Mouse (Mus musculus) heart, adult 8-10 months (tissue): ENCODE measurements around the gene Slc25a26. TPM values are rescaled to one million over a fixed set of nuclear protein-coding genes. Genes with fewer than 3 reads are reported as not detected.

Source experiments
- DNase-seq: peaks from one replicate; pipeline ENCODE4 v3.0.0; 2022; ENCODE audit warnings: low spot score
- total RNA-seq, 4 experiments: library from RNA; stranded (reverse); gene quantifications; 2 replicates each; pipeline ENCODE4 v1.2.4; 2022

Slc25a26 gene
- total RNA-seq: 10 to 100 TPM; 19.1 to 24.9 (median 23.6) TPM

DNA sequence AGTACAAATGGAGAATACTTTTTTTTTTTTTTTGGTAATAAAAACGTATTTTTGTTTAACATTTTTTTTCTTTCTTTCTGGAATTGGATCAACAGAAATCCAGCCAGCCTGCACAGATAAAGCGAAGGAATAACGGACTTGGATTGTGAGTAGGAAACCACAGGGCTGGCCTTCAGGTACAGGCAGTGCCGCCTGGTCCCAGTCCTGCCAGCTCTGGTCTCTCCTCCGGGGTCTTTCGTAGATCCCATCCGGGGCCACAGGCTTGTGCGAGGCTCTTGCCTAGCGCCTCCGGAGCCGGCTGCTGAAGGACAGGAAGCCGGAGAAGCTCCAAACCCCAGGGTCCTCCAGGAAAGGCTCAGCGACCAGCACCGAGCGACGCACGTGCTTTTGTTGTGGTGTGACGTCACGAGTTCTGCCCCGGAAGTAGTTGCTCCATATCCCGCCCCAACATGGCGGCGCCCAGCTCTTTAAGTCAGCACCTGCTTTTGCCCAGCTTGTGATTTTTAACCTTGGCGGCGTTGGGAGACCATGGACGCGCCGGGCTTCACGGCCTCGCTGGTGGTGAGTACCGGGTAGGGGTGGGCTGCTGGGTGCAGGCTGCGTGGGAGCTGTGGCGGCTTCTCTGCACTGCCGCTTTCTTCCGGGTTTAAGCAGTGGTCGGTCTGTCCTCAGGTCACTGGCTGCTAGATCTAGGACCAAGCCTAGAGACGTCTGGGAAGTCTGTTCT is at the start of gene Slc25a26:
TSS of gene Slc25a26 (plus strand) at position 435 of the 727 bp plus-strand sequence.
- DNase-seq: peak; percentile 88

DNA sequence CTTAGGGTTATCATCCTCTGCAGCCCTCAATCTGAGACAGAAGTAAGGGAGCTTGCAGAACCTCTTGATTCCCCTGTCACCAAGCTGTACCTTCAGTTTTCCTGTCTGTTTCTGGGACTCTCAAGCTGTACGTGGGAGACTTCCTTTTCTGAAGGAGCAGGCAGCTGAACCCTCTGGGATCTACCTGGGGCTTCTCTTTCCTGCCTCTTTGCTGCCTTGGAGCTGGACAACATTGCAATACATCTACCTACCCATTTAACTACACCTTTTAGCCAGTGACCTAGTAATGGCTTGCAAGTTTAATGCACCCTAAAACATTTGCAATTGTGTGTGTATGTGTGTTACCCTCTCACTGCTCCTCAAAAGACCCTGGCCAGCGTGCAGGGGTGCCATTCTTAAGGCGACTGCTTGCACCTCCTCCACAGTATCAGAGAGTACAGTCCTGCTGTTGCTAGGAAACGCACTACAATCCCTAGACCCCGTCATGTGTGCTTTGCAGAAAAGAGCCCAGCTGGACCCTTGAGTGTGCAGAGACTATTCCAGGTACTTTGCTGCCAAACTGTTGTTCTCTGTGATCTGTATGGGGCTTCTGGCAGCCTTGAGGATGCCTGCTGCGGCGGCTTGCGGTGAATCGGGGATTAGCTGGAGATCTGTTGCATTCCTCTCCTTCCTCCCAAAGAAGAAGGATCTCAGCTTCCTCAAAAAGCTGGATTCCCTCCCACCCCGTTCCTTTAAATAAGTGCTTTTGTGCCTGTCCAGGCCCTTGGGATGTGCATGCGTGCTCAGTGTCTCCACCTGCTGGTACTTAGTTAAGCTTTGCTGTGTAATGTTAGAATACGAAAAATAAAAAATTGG is 35.9 kb upstream of the Slc25a26 start:
- peak; percentile 39 for DNase-seq

DNA sequence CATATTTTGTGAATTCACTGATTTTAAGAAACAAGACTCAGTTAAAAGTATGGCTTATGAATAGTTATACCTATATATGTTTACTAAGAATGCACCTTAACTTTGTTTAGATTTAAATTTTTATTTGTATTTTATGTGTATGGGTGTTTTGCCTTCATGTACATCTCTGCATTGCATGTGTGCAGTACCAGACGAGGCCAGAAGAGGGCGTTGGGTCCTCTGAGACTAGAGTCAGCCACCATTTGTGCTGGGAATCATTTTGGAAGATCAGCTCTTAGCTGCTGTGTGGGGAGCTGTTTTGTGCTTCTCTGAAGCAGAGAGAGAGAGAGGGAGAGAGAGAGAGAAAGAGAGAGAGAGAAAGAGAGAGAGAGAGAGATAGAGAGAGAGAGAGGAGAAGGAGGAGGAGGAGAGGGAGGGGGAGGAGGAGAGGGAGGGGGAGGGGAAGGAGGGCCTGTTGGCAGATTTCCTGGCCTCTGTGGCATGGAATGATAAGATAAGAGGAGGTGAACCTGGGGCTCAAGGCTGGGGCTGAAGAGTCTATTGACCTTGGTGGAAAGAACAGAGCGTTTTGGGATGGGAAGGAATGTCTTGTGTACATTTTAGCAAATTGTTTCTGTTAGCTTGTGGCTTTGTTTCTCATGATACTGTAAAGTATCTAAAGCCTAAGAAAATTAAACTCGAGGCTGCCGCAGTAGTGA is 33.5 kb upstream of the Slc25a26 start:
- no peak for DNase-seq

- no peak for DNase-seq
These were observed 7.4 kb upstream of the Slc25a26 start for GRCm38 (mm10) chr6:94492739-94493138.

GRCm38 (mm10) chr6:94503963-94504362 is 3.8 kb downstream of the Slc25a26 start:
- DNase-seq: no peak

DNA sequence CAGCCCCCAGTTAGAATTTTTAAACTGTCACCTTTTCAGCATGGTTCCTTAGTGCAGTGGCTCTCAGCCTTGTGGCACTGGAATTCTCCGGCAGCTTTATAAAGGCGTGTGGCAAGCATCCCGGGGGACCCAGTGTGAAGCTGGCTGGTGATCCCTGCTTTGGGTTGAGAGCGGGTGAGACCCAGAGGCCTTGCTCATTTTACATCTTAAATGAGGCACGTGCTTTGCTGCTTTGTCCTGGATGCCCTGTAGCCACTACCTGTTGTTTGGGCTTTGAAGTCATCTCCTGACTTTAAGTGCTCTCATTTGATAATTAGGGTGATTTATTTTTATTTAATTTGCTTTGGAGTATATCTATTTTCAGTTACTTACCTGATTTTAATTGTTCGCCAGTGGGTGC is 7.8 kb downstream of the Slc25a26 start:
- DNase-seq: no peak

GRCm38 (mm10) chr6:94508807-94509206 is 8.7 kb downstream of the Slc25a26 start:
- no peak for DNase-seq

DNA sequence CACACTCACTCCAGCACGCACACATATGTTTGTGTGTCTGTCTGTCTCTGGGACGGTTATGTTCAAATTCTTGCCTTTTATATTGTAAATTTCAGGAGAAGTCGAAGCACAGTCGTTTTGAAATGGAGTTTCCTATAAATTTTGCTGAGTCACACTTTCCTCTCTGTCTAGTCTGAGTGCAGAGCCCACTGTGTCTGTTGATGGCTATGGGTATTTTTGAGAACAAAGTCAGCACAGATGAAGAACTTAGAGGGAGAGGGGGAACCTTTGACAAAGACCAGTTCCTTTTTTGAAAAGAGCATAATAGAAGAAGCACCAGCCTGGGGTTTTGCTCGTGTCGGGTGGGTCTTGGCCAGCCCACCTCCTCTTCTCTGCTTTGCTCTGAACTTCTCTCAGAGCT is 9.1 kb downstream of the Slc25a26 start:
- no peak for DNase-seq

DNA sequence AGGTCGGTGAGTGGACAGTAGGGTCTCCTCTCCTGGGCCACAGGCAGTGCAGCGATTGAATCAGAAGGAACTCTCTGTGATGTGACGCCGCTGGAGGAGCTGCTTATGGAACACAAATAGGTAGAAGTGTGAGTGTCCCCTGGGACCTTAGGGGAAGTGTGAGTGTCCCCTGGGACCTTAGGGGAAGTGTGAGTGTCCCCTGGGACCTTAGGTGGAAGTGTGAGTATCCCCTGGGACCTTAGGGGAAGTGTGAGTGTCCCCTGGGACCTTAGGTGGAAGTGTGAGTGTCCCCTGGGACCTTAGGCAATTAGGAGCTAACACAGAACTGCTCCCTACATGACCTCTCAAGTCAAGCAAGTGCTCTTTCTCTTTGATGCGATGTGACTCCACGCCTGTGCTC is 18.0 kb downstream of the Slc25a26 start:
- no peak for DNase-seq

GRCm38 (mm10) chr6:94524335-94524734 is 24.2 kb downstream of the Slc25a26 start:
- DNase-seq: peak; percentile 33

- no peak for DNase-seq
These were observed 30.6 kb downstream of the Slc25a26 start for GRCm38 (mm10) chr6:94530756-94531155.

- DNase-seq: no peak
These were observed 32.0 kb downstream of the Slc25a26 start for GRCm38 (mm10) chr6:94532086-94532485.

GRCm38 (mm10) chr6:94536478-94536877 is 36.3 kb downstream of the Slc25a26 start:
- no peak for DNase-seq

GRCm38 (mm10) chr6:94537652-94538051 is 37.5 kb downstream of the Slc25a26 start:
- no peak for DNase-seq

DNA sequence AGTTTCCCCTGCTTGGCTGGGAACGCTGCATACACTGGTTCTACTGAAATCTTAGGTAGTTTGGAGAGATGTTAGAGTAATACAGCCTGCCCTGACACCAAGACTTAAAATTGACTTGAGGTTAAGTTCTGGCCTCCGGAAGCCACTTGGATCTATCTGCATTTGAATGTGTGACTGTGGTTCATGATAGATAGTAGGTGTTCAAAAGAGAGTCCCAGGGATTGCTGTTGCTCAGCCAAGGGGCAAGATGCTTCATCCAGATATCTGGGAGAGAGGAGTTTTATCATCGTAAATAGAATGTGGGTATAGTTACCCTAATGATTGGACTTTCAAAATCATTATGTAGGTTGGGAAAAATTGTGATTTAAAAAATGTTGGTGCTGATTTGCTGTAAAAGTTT is 40.0 kb downstream of the Slc25a26 start:
- no peak for DNase-seq

DNA sequence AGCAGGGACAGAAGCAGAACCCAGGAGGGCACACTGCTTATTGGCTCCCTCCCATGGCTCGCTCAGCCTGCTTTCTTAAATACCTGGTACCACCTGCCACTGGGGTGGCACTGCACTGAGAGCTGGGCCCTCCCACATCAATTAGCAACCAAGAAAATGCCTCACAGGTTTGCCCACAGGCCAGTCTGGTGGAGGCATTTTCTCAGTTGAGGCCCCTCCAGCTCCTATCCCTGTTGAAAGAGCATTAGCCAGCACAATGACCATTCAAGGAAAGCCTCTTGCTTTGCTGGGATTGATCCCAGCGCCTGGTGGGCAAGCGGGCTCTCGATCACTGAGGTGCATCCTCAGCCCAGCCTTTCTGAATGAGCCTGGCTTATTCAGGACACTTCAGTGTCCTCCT is 40.5 kb downstream of the Slc25a26 start:
- DNase-seq: no peak

- DNase-seq: no peak
These were observed 41.0 kb downstream of the Slc25a26 start for GRCm38 (mm10) chr6:94541133-94541532.

DNA sequence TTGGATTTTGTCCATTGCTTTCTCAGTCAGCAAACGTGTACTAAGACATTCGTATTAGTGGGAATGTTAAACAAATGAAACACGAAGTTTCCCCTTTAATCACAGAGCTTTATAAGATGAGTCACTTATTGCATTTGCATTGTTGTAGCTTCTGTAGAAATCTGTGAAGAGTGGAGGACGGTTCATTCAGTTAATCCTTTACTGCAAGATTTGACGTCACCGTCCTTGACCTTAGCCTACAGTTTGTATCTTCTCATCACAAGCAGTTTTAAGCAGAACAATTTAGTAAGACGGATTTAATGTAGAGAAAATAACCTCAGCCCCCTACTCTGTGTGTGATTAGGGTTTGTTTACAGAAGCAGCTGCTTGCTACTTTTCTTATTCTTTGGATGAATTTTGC is 41.7 kb downstream of the Slc25a26 start:
- DNase-seq: no peak

DNA sequence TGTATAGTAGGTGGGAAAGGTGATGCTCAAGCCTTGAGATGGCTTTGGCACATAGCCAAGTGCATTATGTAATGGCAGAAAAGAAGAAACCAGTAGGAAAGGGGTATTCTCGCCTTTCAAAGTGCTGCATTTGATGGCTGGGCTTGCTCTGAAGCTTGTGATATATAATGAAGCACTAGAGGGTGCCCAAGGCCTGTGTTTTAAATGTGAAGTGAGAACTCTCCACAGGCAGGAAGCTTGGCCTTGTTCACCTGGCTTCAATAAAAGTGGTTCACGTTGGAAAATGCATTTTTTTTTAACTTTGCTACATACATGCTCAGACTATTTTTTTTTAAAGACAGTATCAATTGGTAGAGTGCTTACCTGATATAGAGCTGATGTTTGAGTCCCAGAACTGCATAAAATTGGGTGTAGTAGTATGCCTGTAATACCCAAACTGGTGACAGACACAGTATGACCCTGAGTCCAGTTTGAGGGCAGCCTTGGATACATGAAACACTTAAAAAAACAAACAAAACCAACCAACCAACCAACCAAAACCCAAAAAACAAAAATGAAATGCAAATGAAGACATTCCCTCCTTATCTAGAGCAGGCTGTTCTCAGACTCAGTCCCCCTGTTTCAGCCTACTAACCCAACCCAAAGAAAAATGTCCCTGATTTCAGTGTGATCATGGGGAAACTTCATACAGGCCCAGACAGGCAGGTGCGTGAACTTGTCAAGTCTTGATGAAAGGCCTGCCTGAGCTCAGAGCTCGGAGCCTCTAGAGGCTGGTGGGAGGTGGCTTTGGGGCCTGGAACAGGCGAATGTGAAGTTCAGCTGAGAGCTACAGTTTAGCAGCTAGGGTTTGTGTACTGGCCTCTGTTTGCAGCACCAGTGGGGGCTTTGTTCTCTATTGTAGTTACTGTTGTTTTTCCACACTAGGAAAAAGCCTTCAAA is 44.0 kb downstream of the Slc25a26 start:
- peak; percentile 57 for DNase-seq

- no peak for DNase-seq
These were observed 47.1 kb downstream of the Slc25a26 start for GRCm38 (mm10) chr6:94547239-94547638.

DNA sequence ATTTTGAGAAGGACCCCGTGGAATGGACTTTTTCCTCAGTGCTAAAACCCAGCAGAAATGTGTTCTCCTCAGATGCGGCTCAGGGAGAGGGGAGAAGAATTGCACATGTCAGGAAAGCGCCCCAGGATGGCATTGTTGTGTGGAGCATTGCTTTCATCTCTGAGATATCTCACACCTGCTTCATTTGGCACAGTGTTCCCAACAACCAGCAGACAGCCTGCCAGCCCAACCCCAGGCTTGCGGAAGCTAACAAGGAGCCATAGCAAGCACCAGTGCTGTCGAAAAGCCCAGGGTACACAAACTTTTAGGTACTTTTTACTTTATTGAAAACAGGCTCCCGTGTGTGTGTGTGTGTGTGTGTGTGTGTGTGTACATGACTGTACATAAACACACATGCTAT is 50.2 kb downstream of the Slc25a26 start:
- no peak for DNase-seq
